Mouse (Mus musculus) macrophage (primary cell): ENCODE measurements around the gene Mnat1. TPM values are rescaled to one million over a fixed set of nuclear protein-coding genes. Genes with fewer than 3 reads are reported as not detected.

ENCODE experiments used
- H3K27ac ChIP-seq: fragments of 350-480 bp; formaldehyde crosslinking; 2 replicates; pipeline ENCODE4 v1.9.0; 2021
- H3K36me3 ChIP-seq: fragments of 350-480 bp; formaldehyde crosslinking; 2 replicates; pipeline ENCODE4 v1.9.0; 2021; ENCODE audit errors: inconsistent target
- H3K4me3 ChIP-seq: fragments of 350-480 bp; formaldehyde crosslinking; 2 replicates; pipeline ENCODE4 v1.9.0; 2021; ENCODE audit errors: inconsistent target
- H3K79me2 ChIP-seq: fragments of 350-480 bp; formaldehyde crosslinking; 2 replicates; pipeline ENCODE4 v1.9.0; 2021; ENCODE audit errors: inconsistent target
- WGBS: methylation state at CpG from one replicate; pipeline ENCODE4 v1.1.7; 2026; ENCODE audit warnings: inconsistent platforms; ENCODE audit not compliant: missing documents; 5-methylcytosine and 5-hydroxymethylcytosine counted together
- polyA plus RNA-seq: library from polyadenylated mRNA; stranded (reverse); fragments of 250-400 nt; gene quantifications from 3 replicates; pipeline ENCODE4 v1.2.4, GENCODE M21; 2018; ENCODE audit warnings: inconsistent platforms

Gene Mnat1
- polyA plus RNA-seq, 1 experiment from 2014 or later: 12.3 TPM

DNA sequence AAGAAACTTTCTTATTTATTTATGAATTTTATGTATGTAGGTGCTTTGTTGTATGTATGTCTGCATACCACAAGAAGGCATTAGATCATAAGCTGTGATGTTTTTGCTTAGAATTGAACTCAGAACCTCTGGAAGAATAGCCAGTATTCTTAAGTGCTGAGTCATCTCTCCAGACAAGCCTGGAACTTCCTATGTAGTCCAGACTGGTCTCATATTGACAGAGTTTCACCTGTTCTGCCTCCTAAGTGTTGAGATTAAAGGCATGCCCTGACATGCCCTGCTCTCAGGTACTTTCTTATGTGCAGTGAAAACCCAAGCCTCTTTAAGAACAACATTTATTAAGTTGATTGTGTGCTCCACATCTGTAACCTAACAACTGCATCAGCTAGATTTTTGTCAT, 171.4 kb downstream of the Mnat1 start:
- Histone ChIP-seq H3K4me3 (no peak overlapping the region), H3K79me2 (peaks cover 99% of the 10 kb centered on the region), H3K36me3 (peaks cover 54% of the 10 kb centered on the region), H3K27ac (no peak overlapping the region)

GRCm38 (mm10) chr12:73295505-73296140, 172.1 kb downstream of the Mnat1 start:
- WGBS: 92% methylated on average over 11 of the region's 11 CpGs
- Histone ChIP-seq H3K27ac (no peak overlapping the region), H3K4me3 (no peak overlapping the region), H3K36me3 (peaks cover 59% of the 10 kb centered on the region), H3K79me2 (peaks cover 99% of the 10 kb centered on the region)

GRCm38 (mm10) chr12:73298621-73299020, 175.1 kb downstream of the Mnat1 start:
- 97% methylated on average over 5 of the region's 5 CpGs for WGBS
- H3K36me3 ChIP-seq: peaks cover 44% of the 10 kb centered on the region
- peaks cover 99% of the 10 kb centered on the region for H3K79me2 ChIP-seq
- no peak overlapping the region for H3K27ac ChIP-seq
- H3K4me3 ChIP-seq: no peak overlapping the region

DNA sequence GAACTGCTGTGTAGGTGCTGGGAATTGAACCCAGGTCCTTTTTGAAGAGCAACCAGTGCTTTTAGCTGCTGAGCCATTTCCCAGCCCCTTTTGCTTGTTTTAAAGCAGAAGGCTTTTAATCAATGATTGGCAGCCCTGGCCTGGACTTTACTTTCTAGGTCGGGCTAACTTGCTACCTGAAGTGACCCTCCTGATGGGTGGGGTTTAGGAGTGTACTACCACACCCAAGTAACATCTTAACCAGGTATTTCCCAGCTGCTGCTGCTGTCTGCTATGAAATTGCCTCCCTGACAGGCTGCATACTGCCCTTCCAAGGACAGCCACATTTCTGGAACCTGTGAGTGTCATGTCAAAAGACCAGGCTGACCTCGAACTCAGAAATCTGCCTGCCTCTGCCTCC, 177.0 kb downstream of the Mnat1 start:
- Histone ChIP-seq H3K36me3 (peaks cover 27% of the 10 kb centered on the region), H3K27ac (no peak overlapping the region), H3K4me3 (no peak overlapping the region), H3K79me2 (peaks cover 92% of the 10 kb centered on the region)
- WGBS: 100% methylated on average over 2 of the region's 2 CpGs

DNA sequence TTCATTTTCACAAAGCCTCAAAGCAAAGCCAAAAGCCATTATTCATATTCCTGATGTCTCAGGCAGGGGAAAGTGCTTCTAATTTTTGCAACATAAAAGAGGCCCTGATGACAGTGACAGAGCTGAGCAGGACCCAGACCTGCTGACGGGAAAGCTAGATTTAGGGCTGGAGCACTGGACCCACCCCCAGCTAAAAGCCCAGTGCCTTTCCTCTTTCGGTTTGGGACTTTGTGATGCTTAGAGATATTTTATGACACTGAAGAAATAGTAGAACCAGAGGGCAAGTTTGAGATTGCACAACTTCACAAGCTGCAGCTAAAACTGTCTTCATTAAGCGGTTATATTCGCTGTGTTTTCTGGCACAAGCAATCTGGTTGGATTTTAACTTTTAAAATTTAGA, 181.1 kb downstream of the Mnat1 start:
- no peak overlapping the region for H3K4me3 ChIP-seq
- H3K36me3 ChIP-seq: peaks cover 19% of the 10 kb centered on the region; the same call in 1 of the 2 replicates
- H3K79me2 ChIP-seq: peaks cover 73% of the 10 kb centered on the region
- H3K27ac ChIP-seq: no peak overlapping the region; the same call in 1 of the 2 replicates
- 16% methylated on average over 4 of the region's 4 CpGs for WGBS

- Histone ChIP-seq H3K79me2 (peaks cover 42% of the 10 kb centered on the region; the same call in 1 of the 2 replicates), H3K4me3 (no peak overlapping the region), H3K36me3 (peaks cover 11% of the 10 kb centered on the region; the same call in 1 of the 2 replicates), H3K27ac (no peak overlapping the region)
- WGBS: 71% methylated on average over 4 of the region's 4 CpGs
These were observed 184.2 kb downstream of the Mnat1 start for GRCm38 (mm10) chr12:73307750-73308149.

DNA sequence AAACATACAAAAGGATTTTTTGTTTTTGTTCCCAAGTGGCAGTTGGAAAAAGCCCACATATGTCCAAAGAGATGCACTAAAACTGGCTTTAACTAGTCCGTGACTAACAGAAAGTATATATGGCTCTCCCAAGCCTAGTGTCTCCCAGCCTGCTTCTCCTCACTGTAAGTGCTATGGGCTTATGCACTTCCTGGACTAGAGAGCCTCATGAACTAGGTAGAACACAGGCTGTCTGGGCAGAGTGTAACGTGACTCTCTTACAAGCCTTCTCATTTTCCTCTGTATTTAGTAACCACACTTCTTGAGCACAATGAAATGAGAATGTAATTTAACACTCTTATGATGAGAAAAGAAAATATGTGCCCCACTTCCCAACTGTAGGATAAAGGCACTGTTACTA, 185.2 kb downstream of the Mnat1 start:
- Histone ChIP-seq H3K27ac (no peak overlapping the region), H3K4me3 (no peak overlapping the region), H3K79me2 (peaks cover 33% of the 10 kb centered on the region; the same call in 1 of the 2 replicates), H3K36me3 (peaks cover 11% of the 10 kb centered on the region; the same call in 1 of the 2 replicates)
- 91% methylated on average over 2 of the region's 2 CpGs for WGBS

- Histone ChIP-seq H3K4me3 (no peak overlapping the region), H3K27ac (no peak overlapping the region), H3K79me2 (no peaks in the 10 kb centered on the region), H3K36me3 (peaks cover 12% of the 10 kb centered on the region)
- WGBS: 95% methylated on average over 7 of the region's 7 CpGs
These were observed 194.5 kb downstream of the Mnat1 start for GRCm38 (mm10) chr12:73317706-73318686.

Other genes starting within 250 kb of the Mnat1 start
- gene Six6, start 183.8 kb upstream of the Mnat1 start, polyA plus RNA-seq: not detected in 3 replicates
- gene 4930447C04Rik, start 182.9 kb upstream of the Mnat1 start, polyA plus RNA-seq: not detected in 3 replicates
- 0.09 TPM in 1 of 3 replicates, not detected in the others for gene Six1, start 69.8 kb upstream of the Mnat1 start, polyA plus RNA-seq
- gene Six4, start 10.3 kb upstream of the Mnat1 start, polyA plus RNA-seq: not detected in 3 replicates
- gene Trmt5, start 163.0 kb downstream of the Mnat1 start, polyA plus RNA-seq: 7.6 to 12.3 TPM (median 10.2 TPM) in 3 replicates
- 18.5 to 58.5 TPM (median 40.6 TPM) in 3 replicates for gene Slc38a6, start 163.1 kb downstream of the Mnat1 start, polyA plus RNA-seq